Mouse (Mus musculus): ENCODE measurements around the gene Ror1. TPM values are rescaled to one million over a fixed set of nuclear protein-coding genes. Genes with fewer than 3 reads are reported as not detected.

Ror1 gene
- total RNA-seq, 2 experiments from 2014 or later = 9.6 to 10.7 TPM

DNA sequence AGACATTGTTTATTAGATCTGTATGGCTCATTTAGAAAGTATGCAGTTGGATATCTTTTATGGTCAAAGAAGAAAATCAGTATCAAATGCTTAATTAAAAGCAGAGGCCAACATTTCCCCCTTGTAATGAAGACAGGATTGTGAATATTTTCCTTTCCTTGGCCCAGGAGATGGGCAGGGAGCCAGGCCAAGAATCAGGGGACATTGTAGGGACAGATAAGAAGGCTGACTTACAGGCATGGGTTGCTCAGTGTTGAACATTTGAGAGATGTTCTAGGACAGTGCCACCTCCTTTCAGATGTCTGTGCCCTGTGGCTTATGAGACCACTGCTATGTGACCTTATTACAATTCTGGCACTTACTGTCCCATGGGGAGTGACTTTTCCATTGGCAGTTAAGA lies 18.6 kb downstream of the Ror1 start:
- no peak for DNase-seq (ENCODE audit: low spot score in 2 of 2)

DNA sequence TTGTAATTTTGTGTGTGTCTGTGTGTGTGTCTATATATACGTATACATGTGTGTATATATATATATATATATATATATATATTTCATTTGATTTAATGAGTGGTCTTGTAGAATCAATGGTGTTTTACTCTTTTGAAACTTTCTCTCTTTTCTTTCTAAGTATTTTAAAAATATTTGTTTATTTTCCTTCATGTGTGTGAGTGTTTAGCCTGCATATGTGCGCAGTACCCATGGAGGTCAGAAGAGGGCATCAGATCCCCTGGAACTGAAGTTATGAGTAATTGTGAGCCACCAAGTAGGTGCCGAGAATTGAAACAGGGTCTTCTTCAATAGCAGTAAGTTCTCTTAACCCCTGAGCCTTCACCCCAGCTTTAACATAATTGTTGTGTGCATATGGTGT lies 20.8 kb downstream of the Ror1 start:
- DNase-seq (ENCODE audit: low spot score in 2 of 2) = no peak

DNA sequence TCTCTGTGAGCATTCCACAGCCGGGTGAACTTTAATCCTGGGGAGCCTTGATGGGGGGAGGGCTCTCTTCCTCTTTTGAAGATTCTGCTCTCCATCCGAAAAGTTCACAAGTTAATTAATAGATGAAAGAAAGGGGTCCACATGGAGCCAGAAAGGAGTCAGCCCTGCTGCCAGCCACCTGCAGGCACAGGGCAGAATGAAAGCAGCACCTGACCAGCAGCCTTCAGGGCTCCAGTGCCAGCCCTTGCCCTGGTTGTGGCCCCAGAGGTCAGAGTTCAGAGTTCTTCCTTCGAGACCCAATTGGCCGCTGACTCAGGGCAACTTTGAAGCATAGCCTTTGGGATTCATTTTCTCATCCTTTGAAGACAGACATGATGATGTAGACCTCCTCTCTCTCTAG lies 23.1 kb downstream of the Ror1 start:
- no peak for DNase-seq (ENCODE audit: low spot score in 2 of 2)

DNA sequence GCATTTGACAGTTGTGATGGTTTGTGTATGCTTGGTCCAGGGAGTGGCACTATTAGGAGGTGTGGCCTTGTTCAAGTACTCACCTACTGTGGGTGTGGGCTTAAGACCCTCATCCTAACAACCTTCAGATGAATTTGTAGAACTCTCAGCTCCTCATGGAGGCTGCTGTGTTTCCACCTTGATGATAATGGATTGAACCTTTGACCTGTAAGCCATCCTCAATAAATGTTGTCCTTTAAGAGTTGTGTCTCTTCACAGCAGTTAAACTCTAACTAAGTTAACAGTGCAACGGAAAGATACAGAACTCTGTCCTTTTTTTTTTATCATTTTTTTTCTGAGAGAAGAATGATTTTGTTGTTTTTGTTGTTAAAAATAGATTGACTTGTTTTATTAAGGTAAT lies 23.8 kb downstream of the Ror1 start:
- no peak for DNase-seq (ENCODE audit: low spot score in 2 of 2)

DNA sequence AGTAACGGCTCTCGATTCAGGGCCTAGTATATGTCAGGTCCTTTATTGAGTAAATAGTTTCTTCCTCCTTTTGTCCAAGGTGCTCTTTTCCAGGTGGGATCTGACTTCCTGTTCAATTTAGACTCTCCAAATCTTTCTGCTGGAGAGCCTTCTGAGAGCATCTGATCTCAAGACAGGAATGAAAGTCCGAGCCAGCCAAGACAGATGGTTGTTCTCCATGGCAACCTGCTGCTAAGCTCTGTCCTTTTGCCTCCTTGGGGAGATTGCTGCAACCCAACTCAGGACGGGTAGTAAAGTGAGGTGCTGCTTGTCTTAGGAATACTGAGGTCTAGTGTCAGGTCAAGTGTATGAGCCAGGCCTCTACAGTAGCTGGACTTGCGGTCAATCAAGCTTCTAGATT lies 25.0 kb downstream of the Ror1 start:
- no peak for DNase-seq (ENCODE audit: low spot score in 2 of 2)

DNA sequence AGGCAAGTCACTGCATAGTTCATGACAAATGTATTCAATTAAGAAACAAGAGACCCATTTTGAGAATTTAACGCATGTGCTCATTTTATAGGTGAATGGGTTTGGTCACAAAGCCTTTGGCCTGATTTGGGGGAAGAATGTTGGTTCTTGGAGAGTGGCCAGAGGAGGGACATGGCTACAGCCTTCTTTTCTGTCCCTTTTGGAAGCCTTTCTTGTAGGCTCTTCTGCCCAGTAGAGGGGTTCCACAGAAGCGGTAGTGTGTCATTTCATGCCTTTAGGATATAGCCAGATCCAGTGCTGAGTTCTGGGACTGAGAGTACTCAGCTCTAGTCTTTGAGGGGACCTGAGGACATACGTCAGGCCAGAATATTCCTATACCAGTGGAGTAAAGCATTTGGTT lies 26.8 kb downstream of the Ror1 start:
- no peak for DNase-seq (ENCODE audit: low spot score in 2 of 2)

DNA sequence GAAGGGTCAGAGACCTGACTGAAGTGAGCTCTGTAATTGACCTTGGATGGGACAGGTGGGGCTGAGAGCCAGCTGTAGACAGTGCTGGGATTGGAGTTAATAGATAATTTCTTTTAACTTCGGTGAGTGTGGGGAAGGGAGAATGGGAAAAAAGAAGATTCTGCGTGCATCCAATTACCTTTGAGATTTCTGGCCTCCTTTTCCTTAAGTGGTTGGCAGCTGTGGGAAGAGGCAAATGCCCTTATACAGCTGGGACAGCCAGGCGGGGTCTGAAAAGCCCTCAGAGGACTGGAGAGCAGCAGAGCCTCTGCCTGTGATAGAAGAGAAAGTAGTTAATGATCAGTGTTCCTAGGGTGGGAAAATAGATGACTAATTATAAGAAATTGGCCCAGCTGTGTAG lies 27.9 kb downstream of the Ror1 start:
- DNase-seq (ENCODE audit: low spot score in 2 of 2) = no peak

DNA sequence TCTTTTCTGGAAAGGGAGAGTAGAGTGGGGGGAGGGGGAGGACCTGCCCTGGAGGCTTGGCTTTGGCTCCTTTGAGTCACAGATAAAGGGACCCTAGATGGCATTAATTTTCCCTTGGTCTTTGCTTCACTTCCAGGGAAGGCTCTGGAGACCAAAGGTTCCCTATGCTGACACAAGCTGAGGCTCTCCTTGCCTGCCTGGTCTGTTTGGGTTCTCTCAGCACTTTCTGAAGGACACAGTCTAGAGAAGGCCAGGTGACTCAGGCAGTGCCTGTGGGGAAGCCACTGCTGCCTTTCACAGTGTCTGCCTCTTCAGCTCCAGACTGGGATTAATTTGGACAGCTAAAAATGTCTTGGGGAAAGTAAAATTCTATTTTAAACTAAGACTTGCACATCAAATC lies 28.5 kb downstream of the Ror1 start:
- no peak for DNase-seq (ENCODE audit: low spot score in 2 of 2)

DNA sequence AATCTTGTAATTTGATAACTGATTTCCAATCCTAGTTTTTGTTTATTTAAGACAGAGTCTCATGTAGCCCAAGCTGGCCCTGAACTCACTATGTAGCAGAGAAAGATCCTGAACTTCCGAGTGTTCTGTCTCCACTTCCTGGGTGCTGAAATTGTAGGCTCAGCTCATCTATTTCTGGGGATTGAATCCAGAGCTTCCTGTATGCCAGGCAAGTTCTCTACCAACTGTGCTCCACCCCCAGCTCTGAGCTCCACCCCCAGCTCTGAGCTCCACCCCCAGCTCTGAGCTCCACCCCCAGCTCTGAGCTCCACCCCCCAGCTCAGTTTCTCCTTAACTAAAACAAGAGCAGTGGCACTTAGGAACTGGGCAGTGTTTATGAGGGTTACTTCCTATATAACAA lies 29.3 kb downstream of the Ror1 start:
- DNase-seq (ENCODE audit: low spot score in 2 of 2) = no peak

DNA sequence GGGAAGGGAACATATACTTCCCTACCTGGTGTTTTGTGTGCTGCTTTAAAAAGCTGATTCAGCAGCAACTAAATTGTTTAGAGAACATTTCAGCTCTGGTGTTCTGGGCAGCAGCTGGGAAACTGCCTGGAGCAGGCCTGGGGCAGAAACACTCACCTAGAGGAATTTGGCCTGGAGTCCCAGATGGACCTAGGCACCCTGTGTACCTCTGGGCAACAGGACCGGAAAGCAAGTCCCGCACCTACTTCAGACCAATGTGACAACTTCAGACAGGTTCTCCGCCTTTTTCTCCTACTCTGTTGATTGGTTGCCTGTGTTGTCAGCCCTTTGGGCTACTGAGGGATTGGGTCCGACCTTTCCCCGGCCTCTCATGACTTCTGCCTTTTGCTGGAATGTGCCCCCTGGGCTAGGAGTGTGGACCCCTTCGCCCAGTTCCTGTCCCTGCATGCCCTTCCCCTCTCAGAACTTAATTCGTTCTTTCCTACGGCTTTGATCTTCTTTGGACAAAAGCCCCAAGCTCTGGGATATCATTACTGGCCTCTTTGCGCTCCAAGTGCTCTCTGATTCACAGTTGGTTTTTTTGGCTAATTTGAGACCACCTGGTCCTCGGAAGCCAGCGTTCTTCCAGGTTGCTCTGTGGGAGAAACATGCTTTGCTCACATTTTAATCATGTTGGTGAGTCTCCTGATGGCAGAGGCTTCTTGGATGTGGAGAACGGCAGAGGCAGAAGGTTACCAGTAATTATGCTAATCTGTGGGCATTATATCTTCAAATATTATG lies 31.1 kb downstream of the Ror1 start:
- no peak for DNase-seq (ENCODE audit: low spot score in 2 of 2)

DNA sequence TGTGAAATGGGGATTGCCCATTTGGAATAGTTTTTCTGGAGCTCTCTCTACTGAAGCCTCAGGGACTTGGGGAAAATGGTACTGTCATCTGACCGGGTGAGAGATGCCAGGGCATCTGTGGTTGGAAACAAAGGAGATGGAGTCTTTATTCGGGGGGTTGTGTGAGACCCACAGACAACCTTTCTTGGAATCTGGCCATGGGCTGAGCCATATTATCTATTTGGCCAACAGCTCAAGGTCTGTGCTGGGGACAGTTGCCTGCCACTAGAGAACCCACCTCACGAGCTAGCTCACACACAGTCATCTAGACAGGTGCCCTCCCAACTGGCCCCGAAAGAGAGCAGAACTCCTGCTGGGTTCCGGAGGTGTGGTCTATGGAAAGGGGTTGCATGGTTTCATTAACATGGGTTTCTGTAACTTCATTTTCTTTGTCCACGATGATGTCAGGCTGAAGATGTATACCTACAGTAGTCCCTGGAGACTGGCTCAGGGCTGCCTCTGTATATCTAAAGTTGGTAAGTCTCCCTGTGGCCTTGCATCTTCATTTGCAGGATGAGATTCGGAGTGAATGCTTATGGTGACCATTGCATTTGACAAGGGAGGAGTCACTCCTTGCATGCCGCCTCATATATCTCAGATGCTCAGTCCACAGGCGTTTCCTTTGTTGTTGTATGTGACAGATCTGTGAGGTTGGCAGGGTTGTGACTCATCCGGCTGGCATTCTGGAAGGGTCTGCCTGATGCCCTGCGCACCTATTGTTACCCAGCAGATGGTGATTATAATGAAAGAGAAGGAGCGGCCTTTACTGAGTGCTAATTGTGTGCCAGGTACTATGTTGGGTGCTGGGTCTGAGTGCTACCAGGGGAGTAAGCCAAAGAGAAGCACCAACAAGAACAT lies 32.7 kb downstream of the Ror1 start:
- DNase-seq (ENCODE audit: low spot score in 2 of 2) = no peak

DNA sequence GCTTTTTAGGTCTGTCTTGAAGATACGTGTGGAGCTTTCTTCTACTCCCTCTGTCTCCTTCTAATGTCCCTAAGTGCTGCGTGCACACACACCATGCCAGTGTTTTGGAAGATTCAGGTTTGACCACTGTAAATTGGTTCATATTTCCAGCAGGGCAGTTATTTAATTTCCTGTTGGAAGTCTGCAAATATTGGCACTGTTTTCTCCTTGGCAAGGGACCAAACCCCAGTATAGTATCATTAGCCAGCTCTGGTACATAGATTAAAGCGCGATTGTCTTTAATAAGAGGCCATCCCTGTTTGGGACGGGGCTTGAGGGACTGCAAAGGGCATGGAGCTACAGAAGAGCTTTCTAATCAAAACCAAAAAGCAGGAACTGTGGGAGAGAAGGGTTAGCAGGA lies 33.6 kb downstream of the Ror1 start:
- peak in 1 of 2 experiments; percentile 39 for DNase-seq (ENCODE audit: low spot score in 2 of 2)

DNA sequence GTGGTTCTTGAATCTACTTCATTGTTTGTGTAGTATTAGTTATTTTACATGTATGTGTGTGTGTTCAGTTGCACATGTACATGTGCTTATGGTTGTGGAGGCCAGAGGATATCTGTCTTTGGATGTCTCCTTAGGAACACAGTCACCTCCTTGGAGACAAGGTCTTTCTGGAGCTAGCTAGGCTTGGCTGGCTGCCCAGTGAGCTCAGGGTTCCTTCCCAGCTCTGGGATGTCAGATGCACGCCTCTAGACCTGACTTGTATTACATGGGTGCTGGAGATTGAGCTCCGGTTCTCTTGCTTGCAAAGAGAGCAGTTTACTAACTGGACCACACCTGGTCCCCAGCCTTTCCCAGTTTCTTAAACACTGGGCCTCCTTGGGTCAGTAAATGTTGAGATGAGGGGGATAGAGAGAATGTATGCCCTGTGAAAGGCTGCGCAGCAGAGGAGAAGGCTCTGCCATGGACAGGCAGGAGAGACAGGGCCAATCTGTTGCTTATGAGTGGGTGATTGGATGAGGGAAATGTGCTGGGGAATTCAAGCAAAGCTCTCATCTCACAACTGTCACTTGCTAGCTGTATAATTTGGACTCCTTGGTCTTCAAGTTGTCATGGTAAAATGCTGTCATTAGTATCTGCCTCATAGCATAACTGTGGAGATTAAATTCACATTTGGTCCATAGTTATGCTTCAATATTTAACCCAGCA lies 35.3 kb downstream of the Ror1 start:
- DNase-seq (ENCODE audit: low spot score in 2 of 2) = peak in 1 of 2 experiments; percentile 40

DNA sequence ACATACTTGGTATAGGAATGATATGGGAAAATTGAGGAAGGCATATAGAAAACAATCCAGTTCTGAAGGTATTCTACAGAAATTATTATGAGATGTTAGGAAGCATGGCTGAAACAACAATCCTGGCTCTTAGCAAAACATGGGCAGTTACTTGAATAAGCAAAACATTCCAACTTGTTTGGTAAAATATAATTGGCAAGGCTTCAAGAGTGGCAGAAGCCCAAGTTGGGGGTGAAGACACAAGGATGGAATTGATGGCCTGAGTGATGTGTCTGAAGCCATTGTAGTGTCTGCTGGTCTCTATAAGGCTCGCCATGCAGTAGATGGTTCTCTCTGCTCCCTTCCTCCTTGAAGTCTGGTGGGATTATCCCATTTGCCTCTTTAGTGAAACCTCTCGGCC lies 35.9 kb downstream of the Ror1 start:
- DNase-seq (ENCODE audit: low spot score in 2 of 2) = no peak

DNA sequence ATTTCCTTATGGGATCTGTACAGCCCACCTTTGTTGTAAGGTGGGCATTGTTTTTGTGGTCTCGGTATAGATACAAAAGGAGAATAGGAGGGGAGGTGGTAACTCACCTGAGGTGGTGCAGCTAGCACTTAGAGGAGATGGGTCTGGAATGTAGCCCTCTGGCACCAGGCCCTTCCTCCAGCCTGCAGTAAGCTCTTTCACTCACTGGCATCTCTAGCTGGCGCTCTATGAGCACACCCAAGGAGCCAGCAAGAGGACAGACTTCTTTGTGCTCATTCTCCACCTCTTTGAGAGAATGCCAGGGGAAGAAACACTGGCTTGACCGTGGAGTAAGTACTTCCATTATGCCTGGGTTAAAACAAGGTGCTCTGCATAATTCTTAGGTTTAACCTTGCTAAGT lies 36.7 kb downstream of the Ror1 start:
- DNase-seq (ENCODE audit: low spot score in 2 of 2) = no peak

DNA sequence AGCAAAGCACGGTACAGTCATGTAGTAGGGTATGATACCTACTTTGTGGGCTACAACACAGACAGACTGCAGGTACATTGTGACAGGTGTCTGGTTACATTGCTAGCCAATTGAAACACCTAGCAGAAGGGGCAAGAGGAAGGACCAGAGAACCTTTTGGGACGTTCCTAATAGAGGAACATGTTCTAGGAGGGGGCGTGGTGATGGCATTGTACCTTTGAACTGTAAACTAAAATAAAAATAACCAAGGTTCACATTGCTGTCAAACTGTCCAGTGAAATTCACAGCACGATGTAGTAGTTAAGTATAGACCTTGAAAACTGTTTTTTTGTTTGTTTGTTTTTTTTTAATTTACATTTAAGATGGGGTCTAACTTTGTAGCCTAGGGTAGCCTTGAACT lies 40.5 kb downstream of the Ror1 start:
- DNase-seq (ENCODE audit: low spot score in 2 of 2) = no peak

DNA sequence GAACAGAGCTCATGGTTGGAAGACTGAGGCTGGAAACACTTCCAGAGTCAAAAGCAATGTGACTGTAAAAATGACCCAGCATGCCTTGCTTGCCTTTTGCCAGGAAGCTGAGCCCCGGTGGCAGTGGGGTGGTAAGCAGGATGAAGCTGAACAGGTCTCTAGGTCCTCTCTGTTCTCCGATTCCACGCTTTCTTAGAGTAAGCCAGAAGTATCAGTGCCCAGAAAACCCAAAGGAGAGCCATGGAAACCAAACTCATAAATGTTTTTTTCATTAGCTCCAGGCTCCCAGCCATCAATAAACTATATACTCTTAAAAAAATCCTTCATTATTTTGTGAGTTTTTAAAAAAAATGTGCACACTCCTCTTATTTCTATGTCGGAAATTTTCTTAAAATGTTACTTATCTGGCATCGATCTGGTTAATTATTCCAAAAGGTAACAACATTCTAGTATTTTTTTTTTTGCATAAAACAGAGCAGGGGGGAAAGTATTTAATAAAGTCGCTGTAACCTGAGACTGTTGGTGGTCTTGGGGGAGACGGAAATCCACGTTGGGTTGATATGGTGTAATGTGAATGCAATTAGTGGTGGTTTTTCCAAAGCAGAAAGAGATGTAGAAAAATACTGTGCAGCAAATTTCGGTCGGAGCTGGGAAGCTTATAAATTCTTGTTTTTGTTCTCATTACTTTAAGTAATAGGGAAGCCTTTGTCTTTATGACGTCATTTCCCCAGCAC lies 41.7 kb downstream of the Ror1 start:
- no peak for DNase-seq (ENCODE audit: low spot score in 2 of 2)

DNA sequence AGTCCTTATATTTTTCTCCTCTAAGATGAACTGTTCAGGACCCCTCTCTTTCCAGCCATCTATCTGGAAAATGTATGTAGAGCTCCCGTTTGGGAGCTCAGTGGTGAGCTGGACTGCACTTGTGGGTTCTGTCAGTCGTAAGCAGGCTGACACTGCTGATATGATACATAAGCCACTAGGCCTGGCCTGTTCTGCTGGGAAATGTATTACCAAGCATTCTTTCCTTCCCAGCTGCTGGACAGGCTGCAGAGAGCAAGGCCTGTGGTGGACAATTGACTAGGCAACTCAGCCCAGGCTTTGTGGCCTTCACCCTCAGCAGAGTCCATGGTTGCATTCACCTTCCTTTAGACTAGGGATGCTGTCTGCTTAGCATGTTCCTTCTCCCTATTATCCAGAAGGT lies 46.0 kb downstream of the Ror1 start:
- no peak for DNase-seq (ENCODE audit: low spot score in 2 of 2)

DNA sequence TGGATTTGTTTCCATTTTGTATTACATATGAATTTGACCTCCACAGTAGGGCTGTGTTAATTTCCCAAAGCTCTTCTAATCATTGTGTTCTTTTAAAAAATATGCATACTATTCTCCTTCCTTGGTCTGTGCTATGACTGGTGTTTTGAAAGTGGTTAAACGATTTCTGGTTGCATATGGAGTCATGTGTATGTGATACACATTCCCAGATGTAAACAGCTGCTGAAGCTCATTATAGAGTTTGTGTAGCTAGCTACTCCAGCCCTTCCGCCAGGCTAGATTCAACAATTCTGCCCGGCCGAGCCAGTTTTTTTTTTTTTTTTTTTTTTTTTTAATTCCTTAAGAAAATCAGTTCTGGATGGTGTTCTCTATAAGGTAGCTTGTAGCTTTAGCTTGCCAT lies 49.2 kb downstream of the Ror1 start:
- no peak for DNase-seq (ENCODE audit: low spot score in 2 of 2)

DNA sequence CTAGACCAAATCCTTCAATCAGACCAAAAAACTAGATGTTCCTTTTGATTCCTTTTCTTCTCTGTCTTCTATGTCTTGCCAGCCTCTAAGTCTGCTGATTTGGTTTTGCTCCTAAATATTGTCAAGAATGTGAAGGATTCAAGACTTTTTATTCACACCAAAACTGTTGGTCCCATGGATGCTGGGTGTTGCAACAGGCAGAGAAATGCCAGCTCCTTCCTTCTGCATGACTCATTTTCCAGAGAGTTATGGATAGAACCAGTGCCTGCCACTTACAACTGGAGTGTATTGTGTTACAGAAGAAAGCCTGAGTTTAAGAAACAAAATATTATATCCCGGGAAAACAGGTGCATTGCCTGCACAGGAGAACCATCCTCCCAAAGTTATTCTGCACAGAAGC lies 55.2 kb downstream of the Ror1 start:
- DNase-seq (ENCODE audit: low spot score in 2 of 2) = no peak

DNA sequence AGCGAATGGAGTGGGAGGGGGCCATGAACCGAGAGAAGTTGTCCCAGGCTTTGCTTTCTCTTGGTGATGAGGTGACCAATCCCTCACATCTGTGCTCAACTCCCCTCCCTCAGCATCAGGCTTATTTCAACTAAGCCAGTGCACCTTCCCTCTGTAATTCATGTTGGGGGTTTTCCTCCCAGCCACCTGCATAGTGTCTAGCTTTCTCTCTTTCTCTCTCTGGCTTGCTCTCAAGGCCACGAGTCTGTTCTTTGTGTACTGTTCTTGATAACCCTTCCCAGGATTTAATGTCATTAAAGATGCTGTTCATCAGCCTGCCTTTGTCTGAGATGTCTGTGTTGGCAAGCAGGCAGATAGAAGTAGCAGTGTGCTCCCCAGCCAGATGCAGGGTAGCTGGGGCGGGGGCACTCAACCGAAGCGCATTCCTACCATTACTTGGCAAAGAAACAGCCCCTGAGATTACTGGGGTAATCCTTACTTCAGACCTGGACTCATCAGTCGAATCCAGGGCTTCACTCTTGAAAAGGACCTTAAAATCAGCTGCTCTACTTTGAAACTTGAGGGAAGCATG lies 59.1 kb downstream of the Ror1 start:
- DNase-seq (ENCODE audit: low spot score in 2 of 2) = no peak
